Mouse (Mus musculus): ENCODE measurements around the gene Dgcr8. TPM values are rescaled to one million over a fixed set of nuclear protein-coding genes. Genes with fewer than 3 reads are reported as not detected.

Dgcr8 gene
- polyA plus RNA-seq, 1 experiment, result 11.9 TPM

DNA sequence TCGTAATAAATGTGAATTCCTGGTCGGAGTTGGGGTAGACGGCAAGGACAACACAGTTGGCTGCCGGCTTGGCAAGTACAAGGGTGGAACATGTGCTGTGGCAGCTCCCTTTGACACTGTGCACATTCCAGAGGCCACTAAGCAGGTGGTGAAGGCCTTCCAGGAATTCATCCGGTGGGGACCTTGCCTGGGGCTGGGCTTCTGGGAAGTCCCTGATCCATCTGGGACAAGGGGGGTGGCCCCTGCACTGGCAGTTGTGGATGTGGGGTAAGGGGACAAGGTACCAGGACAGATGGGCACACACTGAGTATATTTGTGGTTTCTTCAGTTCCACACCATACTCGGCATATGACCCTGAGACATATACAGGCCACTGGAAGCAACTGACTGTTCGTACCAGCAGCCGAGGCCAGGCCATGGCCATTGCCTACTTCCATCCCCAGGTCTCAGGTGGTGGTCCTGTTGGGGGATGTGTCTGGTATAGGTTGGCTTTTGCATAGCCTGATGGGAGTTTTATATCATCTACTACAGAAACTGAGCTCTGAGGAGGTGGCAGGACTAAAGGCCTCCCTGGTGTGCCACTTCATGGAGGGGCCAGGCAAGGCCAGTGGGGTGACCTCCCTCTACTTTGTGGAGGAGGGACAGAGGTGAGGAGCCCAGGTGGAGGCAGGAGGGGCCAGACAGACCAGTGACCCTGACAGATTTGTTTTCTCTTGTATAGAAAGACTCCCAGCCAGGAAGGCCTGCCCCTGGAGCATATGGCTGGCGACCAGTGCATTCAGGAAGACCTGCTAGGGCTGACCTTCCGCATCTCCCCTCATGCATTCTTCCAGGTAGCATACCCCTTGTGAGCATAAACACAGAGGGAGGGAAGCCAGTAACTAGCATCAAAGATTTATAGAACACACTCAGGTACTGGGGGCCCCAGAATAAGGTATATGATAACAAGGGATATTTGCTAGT lies 37.9 kb downstream of the Dgcr8 start:
- Histone ChIP-seq H3K4me1 (ENCODE audit: control insufficient read depth, insufficient read depth, low read length) (peaks cover 5% of the 10 kb centered on the region), H3K27me3 (replicated peaks; ENCODE audit: control insufficient read depth, insufficient read depth, low read length) (no peaks in the 10 kb centered on the region), H3K36me3 (ENCODE audit: control insufficient read depth, insufficient read depth, low read length) (peaks cover 2% of the 10 kb centered on the region; the same call in 1 of the 2 replicates), H3K27ac (ENCODE audit: insufficient read depth, low read depth, low read length) (no peak overlapping the region), H3K4me3 (ENCODE audit: insufficient read depth, low read depth, low read length) (no peak overlapping the region)
- DNase-seq, result no peak
- TF ChIP-seq CTCF (conservative IDR thresholded peaks at IDR 0.05; ENCODE audit: insufficient read depth, insufficient read length, low read depth, low read length) (no peak), POLR2A (IDR thresholded peaks at IDR 0.05; ENCODE audit: low read depth, low read length) (no peak)
- 55% methylated on average over 10 of the region's 10 CpGs for WGBS

- no peak for DNase-seq
- H3K4me3 ChIP-seq (ENCODE audit: insufficient read depth, low read depth, low read length), result no peak overlapping the region
- no peak overlapping the region for H3K27ac ChIP-seq (ENCODE audit: insufficient read depth, low read depth, low read length)
- WGBS, result 60% methylated on average over 4 of the region's 4 CpGs
- peaks cover 5% of the 10 kb centered on the region for H3K4me1 ChIP-seq (ENCODE audit: control insufficient read depth, insufficient read depth, low read length)
- H3K36me3 ChIP-seq (ENCODE audit: control insufficient read depth, insufficient read depth, low read length), result peaks cover 2% of the 10 kb centered on the region; the same call in 1 of the 2 replicates
- H3K27me3 ChIP-seq (replicated peaks; ENCODE audit: control insufficient read depth, insufficient read depth, low read length), result no peaks in the 10 kb centered on the region
- TF ChIP-seq POLR2A (IDR thresholded peaks at IDR 0.05; ENCODE audit: low read depth, low read length), result no peak
- TF ChIP-seq CTCF (conservative IDR thresholded peaks at IDR 0.05; ENCODE audit: insufficient read depth, insufficient read length, low read depth, low read length), result no peak
Measured at GRCm38 (mm10) chr16:18250231-18250630, 38.8 kb downstream of the Dgcr8 start.

DNA sequence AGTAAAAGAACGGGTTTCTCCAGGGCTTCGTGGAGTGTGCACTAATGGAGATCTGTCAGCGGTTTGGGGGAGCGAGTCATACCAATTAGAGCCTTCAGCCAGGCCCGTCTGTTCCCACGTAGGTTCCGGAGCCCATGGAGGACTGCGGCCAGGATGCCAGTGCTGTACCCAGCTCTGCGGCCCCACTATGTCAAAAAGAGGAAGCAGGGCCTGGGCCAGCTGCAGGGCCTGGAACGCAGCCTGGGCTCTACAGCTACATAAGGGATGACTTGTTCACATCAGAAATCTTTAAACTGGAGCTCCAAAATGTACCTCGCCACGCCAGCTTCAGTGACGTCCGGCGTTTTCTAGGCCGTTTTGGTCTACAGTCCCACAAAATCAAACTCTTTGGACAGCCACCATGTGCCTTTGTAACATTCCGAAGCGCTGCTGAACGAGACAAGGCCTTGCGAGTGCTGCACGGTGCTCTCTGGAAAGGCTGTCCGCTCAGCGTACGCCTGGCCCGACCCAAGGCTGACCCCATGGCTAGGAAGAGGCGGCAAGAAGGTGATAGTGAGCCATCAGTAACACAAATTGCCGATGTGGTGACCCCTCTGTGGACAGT lies 39.6 kb downstream of the Dgcr8 start:
- H3K4me1 ChIP-seq (ENCODE audit: control insufficient read depth, insufficient read depth, low read length), result peaks cover 5% of the 10 kb centered on the region
- no peak overlapping the region for H3K27ac ChIP-seq (ENCODE audit: insufficient read depth, low read depth, low read length)
- no peak for TF ChIP-seq POLR2A (IDR thresholded peaks at IDR 0.05; ENCODE audit: low read depth, low read length)
- TF ChIP-seq CTCF (conservative IDR thresholded peaks at IDR 0.05; ENCODE audit: insufficient read depth, insufficient read length, low read depth, low read length), result no peak
- DNase-seq, result peak; percentile 43
- H3K36me3 ChIP-seq (ENCODE audit: control insufficient read depth, insufficient read depth, low read length), result peaks cover 2% of the 10 kb centered on the region; the same call in 1 of the 2 replicates
- H3K27me3 ChIP-seq (replicated peaks; ENCODE audit: control insufficient read depth, insufficient read depth, low read length), result no peaks in the 10 kb centered on the region
- peak overlapping the region; percentile 91 for H3K4me3 ChIP-seq (ENCODE audit: insufficient read depth, low read depth, low read length)
- 5% methylated on average over 27 of the region's 27 CpGs for WGBS

DNA sequence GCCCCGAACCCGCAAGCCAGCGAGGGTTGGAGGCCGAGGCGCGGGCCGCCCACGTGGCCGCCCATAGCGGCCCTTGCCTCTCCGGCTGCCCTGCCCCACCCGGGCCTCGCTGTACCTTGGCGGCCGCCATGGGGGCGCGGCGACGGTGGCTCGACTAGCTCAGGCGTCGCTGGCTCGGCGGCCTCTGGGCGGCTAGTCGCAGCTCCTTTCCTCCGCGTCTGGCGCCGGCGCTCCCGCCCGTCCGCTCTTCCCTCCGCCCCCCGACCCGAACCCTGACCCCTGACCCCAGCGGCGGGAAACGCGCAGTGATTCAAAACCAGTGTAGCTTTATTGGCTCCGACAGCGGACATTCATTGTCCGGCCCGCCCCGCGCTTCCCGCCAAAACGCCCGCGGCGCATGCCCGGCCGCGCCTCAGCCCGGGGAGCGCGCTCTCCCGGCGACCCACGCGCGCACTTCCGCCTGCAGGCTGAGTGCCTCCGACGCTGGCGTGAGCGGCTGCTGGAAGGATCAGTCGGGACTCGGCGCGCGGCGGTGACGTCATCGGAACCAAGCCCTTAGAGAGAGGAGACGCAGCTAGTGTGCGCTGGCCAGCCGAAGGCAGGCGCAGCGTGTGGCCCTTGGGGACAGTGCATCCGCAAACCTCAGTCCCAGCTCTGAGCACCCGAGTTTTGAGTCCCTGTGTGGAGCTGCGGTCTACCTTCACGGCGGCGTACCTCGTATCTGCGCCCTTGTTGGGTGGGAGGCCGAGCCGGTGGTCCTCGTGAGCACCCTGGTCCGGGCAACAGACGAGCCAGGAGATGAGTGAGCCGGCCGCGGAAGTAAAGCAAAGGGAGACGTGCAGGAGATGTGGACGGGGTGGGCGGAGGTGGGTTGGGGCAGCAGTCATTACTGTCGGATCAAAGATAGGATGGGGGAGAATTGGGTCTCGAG lies 40.3 kb downstream of the Dgcr8 start, which contains the start of the genes Trmt2a and Ranbp1:
Trmt2a (plus strand) TSS at position 247 of the 931 bp plus-strand sequence.
Ranbp1 (minus strand) TSS at position 300 of the 931 bp plus-strand sequence.
- peak within 1 kb of the TSS; percentile 67 for H3K27ac ChIP-seq (ENCODE audit: insufficient read depth, low read depth, low read length)
- under 1% methylated on average over 101 of the region's 102 CpGs for WGBS
- H3K4me3 ChIP-seq (ENCODE audit: insufficient read depth, low read depth, low read length), result peak within 1 kb of the TSS; percentile 91
- H3K27me3 ChIP-seq (replicated peaks; ENCODE audit: control insufficient read depth, insufficient read depth, low read length), result no peaks in the 10 kb centered on the region
- no peaks in the 10 kb centered on the region; the same call in 1 of the 2 replicates for H3K36me3 ChIP-seq (ENCODE audit: control insufficient read depth, insufficient read depth, low read length)
- peak; percentile 99 for DNase-seq
- peaks cover 5% of the 10 kb centered on the region for H3K4me1 ChIP-seq (ENCODE audit: control insufficient read depth, insufficient read depth, low read length)
- no peak for TF ChIP-seq CTCF (conservative IDR thresholded peaks at IDR 0.05; ENCODE audit: insufficient read depth, insufficient read length, low read depth, low read length)
- peak; percentile 95 for TF ChIP-seq POLR2A (IDR thresholded peaks at IDR 0.05; ENCODE audit: low read depth, low read length)

DNA sequence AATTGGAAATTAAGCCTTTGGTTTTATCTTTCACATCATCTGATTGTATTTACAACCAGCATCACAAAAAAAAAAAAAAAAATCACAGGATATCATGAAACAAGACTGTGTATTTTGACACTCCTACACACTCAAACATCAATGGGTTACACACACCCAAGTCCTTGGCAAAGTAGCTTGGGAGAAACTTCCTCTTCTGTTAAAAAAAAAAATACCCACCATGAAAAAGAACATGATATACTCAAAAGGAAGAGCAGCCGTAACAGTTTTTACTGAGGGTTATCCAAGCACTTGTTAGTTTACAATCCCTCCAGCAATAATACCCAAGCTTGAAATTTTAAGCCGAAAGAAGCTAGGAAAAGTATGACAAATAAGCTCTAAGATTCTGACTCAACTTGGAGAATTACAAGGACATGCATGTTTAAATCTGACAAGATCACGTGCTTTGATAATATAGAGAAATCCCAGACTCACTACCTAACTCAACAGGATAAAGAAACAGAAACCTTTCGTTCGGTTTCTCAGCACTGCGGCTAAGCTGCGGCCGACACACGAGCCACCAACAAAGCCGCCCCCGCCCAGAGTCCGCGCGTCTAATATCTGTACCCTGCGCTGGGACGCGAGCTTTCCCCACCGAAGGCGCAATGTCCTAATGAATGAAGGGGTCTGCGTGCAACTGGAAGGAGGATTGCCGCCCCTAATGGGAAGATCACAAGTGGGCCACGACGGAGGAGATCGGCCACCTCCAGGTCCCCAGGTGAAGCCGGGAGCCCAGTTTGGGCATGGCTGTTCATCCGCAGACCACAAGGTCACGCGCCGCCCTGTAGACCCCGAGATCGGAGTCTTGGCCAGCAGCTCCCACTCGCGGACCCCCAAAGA lies 41.3 kb downstream of the Dgcr8 start:
- Histone ChIP-seq H3K27ac (ENCODE audit: insufficient read depth, low read depth, low read length) (0 out of 2 replicates have a peak overlapping the region, but pooled peaks have one; percentile 1), H3K4me3 (ENCODE audit: insufficient read depth, low read depth, low read length) (peak overlapping the region; percentile 91), H3K27me3 (replicated peaks; ENCODE audit: control insufficient read depth, insufficient read depth, low read length) (no peaks in the 10 kb centered on the region), H3K4me1 (ENCODE audit: control insufficient read depth, insufficient read depth, low read length) (peaks cover 5% of the 10 kb centered on the region), H3K36me3 (ENCODE audit: control insufficient read depth, insufficient read depth, low read length) (no peaks in the 10 kb centered on the region; the same call in 1 of the 2 replicates)
- under 1% methylated on average over 33 of the region's 33 CpGs for WGBS
- TF ChIP-seq CTCF (conservative IDR thresholded peaks at IDR 0.05; ENCODE audit: insufficient read depth, insufficient read length, low read depth, low read length) (no peak), POLR2A (IDR thresholded peaks at IDR 0.05; ENCODE audit: low read depth, low read length) (no peak)
- peak; percentile 16 for DNase-seq

Data from kidney, adult 2 months (tissue).